In genomic region chr12:112718995-112719394, GRCm38 (mm10) we compare ENCODE assay signal across 28 mouse cellular contexts. TPM values are rescaled to one million over a fixed set of nuclear protein-coding genes. Genes with fewer than 3 reads are reported as not detected.
DNase-seq lines count a peak whose midpoint lies in the region; ATAC-seq and TF ChIP-seq lines count a peak whose summit lies in the region.
"Had no signal": no experiment of that assay in that cellular context is flagged by ENCODE, and none has a peak within 500 bp of the region (broad histone marks: within the 10 kb centered on the region; RNA-seq: fewer than 3 reads in every experiment).

No protein-coding gene starts in this region.

- no peak for DNase-seq in kidney, postnatal 0 days (ENCODE audit: low spot score)
- no peak for DNase-seq in lung, adult 2 months
- peak; percentile 81 for DNase-seq in testis, postnatal 14 days (ENCODE audit: low spot score)
- DNase-seq in testis, postnatal 10 days (ENCODE audit: low spot score), result no peak
- DNase-seq in adipocyte (ENCODE audit: low spot score), result peak; percentile 21
- DNase-seq: adrenal gland, adult 2 months; adrenal gland, postnatal 10 days; adrenal gland, postnatal 25 days; cerebellum, adult 11 months; cerebellum, adult 18-20 months; cerebellum, adult 8-10 months; cerebellum, adult 9-11 months; cerebellum, postnatal 14 days; cerebellum, postnatal 36 days; embryo, embryonic 11 days had no signal

- no peak for ATAC-seq in kidney, postnatal 0 days (replicated peaks; ENCODE audit: low FRiP score, low read depth)
- ATAC-seq in kidney, embryonic 14.5 days (ENCODE audit: low FRiP score, low TSS enrichment), result no peak
- no peak for ATAC-seq in lung, embryonic 15.5 days (ENCODE audit: borderline replicate concordance, extremely low read depth, low FRiP score, low TSS enrichment)
- no peak for ATAC-seq in hindbrain, embryonic 16.5 days
- ATAC-seq: activated CD4-positive, CD25-positive, alpha-beta regulatory T cell, adult 4 months; forebrain, embryonic 14.5 days; forebrain, embryonic 16.5 days; Patski had no signal

- H3K27ac ChIP-seq in kidney, postnatal 0 days, result 0 out of 2 replicates have a peak overlapping the region, but pooled peaks have one; percentile 96
- H3K27ac ChIP-seq in kidney, embryonic 14.5 days (ENCODE audit: low read depth, low read length), result no peak overlapping the region
- 0 out of 2 replicates have a peak overlapping the region, but pooled peaks have one; percentile 31 for H3K27ac ChIP-seq in lung, embryonic 15.5 days
- no peak overlapping the region for H3K27ac ChIP-seq in hindbrain, embryonic 16.5 days (ENCODE audit: low read depth, low read length)
- H3K27ac ChIP-seq: embryonic facial prominence, embryonic 13.5 days; embryonic facial prominence, embryonic 15.5 days; forebrain, embryonic 10.5 days; forebrain, embryonic 12.5 days had no signal

- TF ChIP-seq CTCF in kidney, postnatal 0 days (IDR thresholded peaks at IDR 0.05; ENCODE audit: low read depth), result no peak
- TF ChIP-seq CTCF in lung, adult 2 months (IDR thresholded peaks at IDR 0.05; ENCODE audit: insufficient read depth, low read length), result no peak

- WGBS in kidney, postnatal 0 days, result 39% methylated on average over 5 of the region's 5 CpGs
- 28% methylated on average over 5 of the region's 5 CpGs for WGBS in kidney, embryonic 14.5 days
- 49% methylated on average over 5 of the region's 5 CpGs for WGBS in lung, embryonic 15.5 days
- WGBS in lung, adult 2 months, result 67% methylated on average over 5 of the region's 5 CpGs
- WGBS in hindbrain, embryonic 16.5 days, result 72% methylated on average over 5 of the region's 5 CpGs

- no peak overlapping the region for H3K4me2 ChIP-seq in kidney, postnatal 0 days (ENCODE audit: low read length)
- no peak overlapping the region for H3K4me2 ChIP-seq in kidney, embryonic 14.5 days (replicated peaks; ENCODE audit: low read depth, low read length)
- H3K4me2 ChIP-seq in lung, embryonic 15.5 days, result no peak overlapping the region
- H3K4me2 ChIP-seq in hindbrain, embryonic 16.5 days (ENCODE audit: low read length), result no peak overlapping the region
- H3K4me2 ChIP-seq: embryonic facial prominence, embryonic 13.5 days; embryonic facial prominence, embryonic 15.5 days; forebrain, embryonic 12.5 days had no signal

- H3K9me3 ChIP-seq in kidney, postnatal 0 days (replicated peaks; ENCODE audit: low read length), result no peaks in the 10 kb centered on the region
- no peaks in the 10 kb centered on the region for H3K9me3 ChIP-seq in kidney, embryonic 14.5 days (ENCODE audit: control insufficient read depth, low read length)
- no peaks in the 10 kb centered on the region for H3K9me3 ChIP-seq in lung, embryonic 15.5 days
- H3K9me3 ChIP-seq in hindbrain, embryonic 16.5 days (ENCODE audit: control insufficient read depth, low read length), result no peaks in the 10 kb centered on the region
- H3K9me3 ChIP-seq: embryonic facial prominence, embryonic 13.5 days; embryonic facial prominence, embryonic 15.5 days; forebrain, embryonic 10.5 days; forebrain, embryonic 12.5 days had no signal

- no peak overlapping the region for H3K4me3 ChIP-seq in kidney, postnatal 0 days (replicated peaks; ENCODE audit: low read depth, low read length)
- no peak overlapping the region for H3K4me3 ChIP-seq in kidney, embryonic 14.5 days (ENCODE audit: low read length)
- no peak overlapping the region for H3K4me3 ChIP-seq in lung, embryonic 15.5 days
- no peak overlapping the region for H3K4me3 ChIP-seq in lung, adult 2 months (replicated peaks; ENCODE audit: extremely low read depth, low read depth, low read length)
- H3K4me3 ChIP-seq in hindbrain, embryonic 16.5 days (ENCODE audit: low read length), result no peak overlapping the region
- H3K4me3 ChIP-seq: embryonic facial prominence, embryonic 13.5 days; embryonic facial prominence, embryonic 15.5 days; erythroblast, embryonic 14.5 days; forebrain, embryonic 10.5 days; forebrain, embryonic 12.5 days had no signal

- peak overlapping the region; percentile 31; the same call in 1 of the 2 replicates for H3K9ac ChIP-seq in kidney, postnatal 0 days (ENCODE audit: low read depth, low read length)
- no peak overlapping the region for H3K9ac ChIP-seq in kidney, embryonic 14.5 days (ENCODE audit: low read depth, low read length)
- H3K9ac ChIP-seq in lung, embryonic 15.5 days, result no peak overlapping the region
- no peak overlapping the region for H3K9ac ChIP-seq in hindbrain, embryonic 16.5 days (ENCODE audit: low read depth, low read length)
- H3K9ac ChIP-seq: embryonic facial prominence, embryonic 13.5 days; embryonic facial prominence, embryonic 15.5 days; forebrain, embryonic 12.5 days had no signal

- H3K4me1 ChIP-seq in kidney, postnatal 0 days (replicated peaks; ENCODE audit: insufficient read depth, low read length), result peaks cover 9% of the 10 kb centered on the region; the same call in 1 of the 2 replicates
- peaks cover 29% of the 10 kb centered on the region for H3K4me1 ChIP-seq in kidney, embryonic 14.5 days (ENCODE audit: control insufficient read depth, insufficient read depth, low read length)
- H3K4me1 ChIP-seq in lung, embryonic 15.5 days, result peaks cover 37% of the 10 kb centered on the region
- H3K4me1 ChIP-seq in lung, adult 2 months (ENCODE audit: control insufficient read depth, insufficient read depth, low read length), result peaks cover 3% of the 10 kb centered on the region
- H3K4me1 ChIP-seq in hindbrain, embryonic 16.5 days (ENCODE audit: control insufficient read depth, insufficient read depth, low read depth, low read length), result peaks cover 20% of the 10 kb centered on the region

- H3K36me3 ChIP-seq in kidney, postnatal 0 days (ENCODE audit: insufficient read depth, low read length), result no peaks in the 10 kb centered on the region
- no peaks in the 10 kb centered on the region; the same call in 1 of the 2 replicates for H3K36me3 ChIP-seq in kidney, embryonic 14.5 days (ENCODE audit: control insufficient read depth, insufficient read depth, low read length)
- no peaks in the 10 kb centered on the region for H3K36me3 ChIP-seq in lung, embryonic 15.5 days
- no peaks in the 10 kb centered on the region for H3K36me3 ChIP-seq in hindbrain, embryonic 16.5 days (ENCODE audit: control insufficient read depth, insufficient read depth, low read length)
- H3K36me3 ChIP-seq: embryonic facial prominence, embryonic 13.5 days; embryonic facial prominence, embryonic 15.5 days; forebrain, embryonic 10.5 days; forebrain, embryonic 12.5 days had no signal

- H3K27me3 ChIP-seq in kidney, postnatal 0 days (ENCODE audit: insufficient read depth, low read length), result no peaks in the 10 kb centered on the region
- H3K27me3 ChIP-seq in kidney, embryonic 14.5 days (ENCODE audit: control insufficient read depth, insufficient read depth, low read length), result 0 out of 2 replicates have a peak, but pooled peaks cover 3% of the 10 kb centered on the region
- peaks cover 19% of the 10 kb centered on the region for H3K27me3 ChIP-seq in lung, embryonic 15.5 days
- peaks cover 6% of the 10 kb centered on the region for H3K27me3 ChIP-seq in hindbrain, embryonic 16.5 days (replicated peaks; ENCODE audit: control insufficient read depth, insufficient read depth, low read length)
- H3K27me3 ChIP-seq: embryonic facial prominence, embryonic 15.5 days; Patski had no signal

- TF ChIP-seq POLR2A in lung, adult 2 months (IDR thresholded peaks at IDR 0.05; ENCODE audit: borderline replicate concordance, extremely low read depth, low read depth, low read length), result no peak

RNA-seq across cellular contexts. Expression of gene Cep170b, which starts 1.3 kb away (rescaled TPM):
- 13.6 and 13.9 TPM in 2 replicates for polyA plus RNA-seq in kidney, postnatal 0 days (2015; fragmentation: Nextera tagmentation; extraction: Ambion mirVana)
- polyA plus RNA-seq in kidney, embryonic 14.5 days (2014; fragmentation: Nextera tagmentation; extraction: Ambion mirVana), result 11.5 and 15.1 TPM in 2 replicates
- polyA plus RNA-seq in lung, embryonic 15.5 days (2015; fragmentation: Nextera tagmentation; extraction: Ambion mirVana), result 18.6 and 20.8 TPM in 2 replicates
- 68.2 and 73.2 TPM in 2 replicates for polyA plus RNA-seq in lung, adult 2 months (2012; rRNA removed)
- polyA plus RNA-seq in hindbrain, embryonic 16.5 days (2015; fragmentation: Nextera tagmentation; extraction: Ambion mirVana), result 29.5 and 30.6 TPM in 2 replicates

RNA-seq across cellular contexts. Expression of gene Zbtb42, which starts 40.4 kb away (rescaled TPM):
- 5.9 and 6.7 TPM in 2 replicates for polyA plus RNA-seq in kidney, postnatal 0 days (2015; fragmentation: Nextera tagmentation; extraction: Ambion mirVana)
- polyA plus RNA-seq in kidney, embryonic 14.5 days (2014; fragmentation: Nextera tagmentation; extraction: Ambion mirVana), result 3.8 and 5.7 TPM in 2 replicates
- 11.4 TPM in 2 replicates for polyA plus RNA-seq in lung, embryonic 15.5 days (2015; fragmentation: Nextera tagmentation; extraction: Ambion mirVana)
- polyA plus RNA-seq in lung, adult 2 months (2012; rRNA removed), result 40.9 and 51.2 TPM in 2 replicates
- 2.4 and 4.0 TPM in 2 replicates for polyA plus RNA-seq in hindbrain, embryonic 16.5 days (2015; fragmentation: Nextera tagmentation; extraction: Ambion mirVana)

RNA-seq across cellular contexts. Expression of gene Pld4, which starts 41.5 kb away (rescaled TPM):
- polyA plus RNA-seq in kidney, postnatal 0 days (2015; fragmentation: Nextera tagmentation; extraction: Ambion mirVana), result 7.8 TPM in 2 replicates
- 4.8 and 7.8 TPM in 2 replicates for polyA plus RNA-seq in kidney, embryonic 14.5 days (2014; fragmentation: Nextera tagmentation; extraction: Ambion mirVana)
- 12.7 and 17.9 TPM in 2 replicates for polyA plus RNA-seq in lung, embryonic 15.5 days (2015; fragmentation: Nextera tagmentation; extraction: Ambion mirVana)
- 78.2 and 90.1 TPM in 2 replicates for polyA plus RNA-seq in lung, adult 2 months (2012; rRNA removed)
- 5.6 and 7.0 TPM in 2 replicates for polyA plus RNA-seq in hindbrain, embryonic 16.5 days (2015; fragmentation: Nextera tagmentation; extraction: Ambion mirVana)
- polyA plus RNA-seq: C2C12 had no signal

RNA-seq across cellular contexts. Expression of gene Akt1, which starts 44.3 kb away (rescaled TPM):
- polyA plus RNA-seq in kidney, postnatal 0 days (2015; fragmentation: Nextera tagmentation; extraction: Ambion mirVana), result 72.5 and 114 TPM in 2 replicates
- 50.8 and 58.5 TPM in 2 replicates for polyA plus RNA-seq in kidney, embryonic 14.5 days (2014; fragmentation: Nextera tagmentation; extraction: Ambion mirVana)
- polyA plus RNA-seq in lung, embryonic 15.5 days (2015; fragmentation: Nextera tagmentation; extraction: Ambion mirVana), result 145 and 157 TPM in 2 replicates
- polyA plus RNA-seq in lung, adult 2 months (2012; rRNA removed), result 166 and 187 TPM in 2 replicates
- polyA plus RNA-seq in hindbrain, embryonic 16.5 days (2015; fragmentation: Nextera tagmentation; extraction: Ambion mirVana), result 55.6 and 62.3 TPM in 2 replicates

Comparison
In these comparisons a context has a peak if more than half of its experiments do, and no peak if none do; other contexts are left out.
1. DNase-seq: peak in testis, postnatal 14 days (single experiment) and adipocyte (single experiment); none in kidney, postnatal 0 days (single experiment), lung, adult 2 months (single experiment) and testis, postnatal 10 days (single experiment).
2. H3K27ac ChIP-seq: peak in kidney, postnatal 0 days (single experiment) and lung, embryonic 15.5 days (single experiment); none in kidney, embryonic 14.5 days (single experiment) and hindbrain, embryonic 16.5 days (single experiment).